ENCODE assay signal across 8 mouse cellular contexts in genomic region chr9:65828016-65828403, GRCm38 (mm10). TPM values are rescaled to one million over a fixed set of nuclear protein-coding genes. Genes with fewer than 3 reads are reported as not detected.
DNase-seq lines count a peak whose midpoint lies in the region; ATAC-seq and TF ChIP-seq lines count a peak whose summit lies in the region.

No protein-coding gene starts in this region.

- no peaks in the 10 kb centered on the region for H3K9me3 ChIP-seq in heart, embryonic 10.5 days
- no peaks in the 10 kb centered on the region for H3K9me3 ChIP-seq in CH12.LX (replicated peaks; ENCODE audit: low read length)
- no peaks in the 10 kb centered on the region for H3K9me3 ChIP-seq in forebrain, embryonic 15.5 days
- H3K9me3 ChIP-seq in liver, embryonic 14.5 days (ENCODE audit: control insufficient read depth, low read length), result no peaks in the 10 kb centered on the region

- no peak for TF ChIP-seq POLR2A in CH12.LX (IDR thresholded peaks at IDR 0.05; ENCODE audit: low read depth, low read length)

- DNase-seq in heart, embryonic 10.5 days (ENCODE audit: low spot score), result peak; percentile 75
- no peak for DNase-seq in heart, adult 8-10 months (ENCODE audit: low spot score)
- DNase-seq in CH12.LX (ENCODE audit: extremely low read depth) (no peak), MN1 (ENCODE audit: low spot score) (no peak)
- DNase-seq in liver, embryonic 14.5 days (ENCODE audit: low read depth in 3 of 3, low spot score in 3 of 3), result no peak
- DNase-seq in layer of hippocampus, postnatal 36 days, result no peak

- H3K4me1 ChIP-seq in heart, embryonic 10.5 days, result peaks cover 43% of the 10 kb centered on the region
- H3K4me1 ChIP-seq in CH12.LX (ENCODE audit: control insufficient read depth in 1 of 2, insufficient read depth in 2 of 2), result peaks cover 9 to 60% of the 10 kb centered on the region in 2 experiments
- H3K4me1 ChIP-seq in forebrain, embryonic 15.5 days, result peaks cover 55% of the 10 kb centered on the region
- H3K4me1 ChIP-seq in liver, embryonic 14.5 days (replicated peaks; ENCODE audit: control insufficient read depth in 2 of 2, insufficient read depth in 2 of 2, low read length in 1 of 2), result peaks cover 36 to 39% of the 10 kb centered on the region in 2 experiments

- H3K4me3 ChIP-seq in heart, embryonic 10.5 days, result peak overlapping the region; percentile 88
- H3K4me3 ChIP-seq in CH12.LX (replicated peaks in 1 of 3; ENCODE audit: low read depth in 2 of 3, low read length in 2 of 3, poor library complexity in 1 of 3), result peak overlapping the region; percentile 65 to 84 (median 84)
- H3K4me3 ChIP-seq in forebrain, embryonic 15.5 days, result peak overlapping the region; percentile 93
- peak overlapping the region; percentile 72 to 74 for H3K4me3 ChIP-seq in liver, embryonic 14.5 days (ENCODE audit: insufficient read depth in 1 of 2, low read depth in 2 of 2, low read length in 2 of 2)

- in situ Hi-C loops in CH12.LX (cut with MboI; ENCODE audit: low pct_ligation_motif_present, low pct_unique_long_range_greater_than_20kb, low sequenced_read_pairs), result loop anchor here (5.0 kb wide), 1 partner anchor 156 kb away; no protein-coding TSS in a partner anchor

- TF ChIP-seq EP300 in CH12.LX (IDR thresholded peaks at IDR 0.05; ENCODE audit: low read length), result no peak
- no peak for TF ChIP-seq EP300 in liver, embryonic 14.5 days (IDR thresholded peaks at IDR 0.05; ENCODE audit: low read depth)

- peak overlapping the region; percentile 89 for H3K9ac ChIP-seq in CH12.LX (ENCODE audit: insufficient read depth, low read depth)
- H3K9ac ChIP-seq in forebrain, embryonic 15.5 days (replicated peaks), result peak overlapping the region; percentile 97
- H3K9ac ChIP-seq in liver, embryonic 14.5 days (replicated peaks), result peak overlapping the region; percentile 81

- dilution Hi-C loops in CH12.LX (cut with MboI; ENCODE audit: extremely low pct_ligation_motif_present, extremely low pct_unique_long_range_greater_than_20kb, low sequenced_read_pairs), result no loop called here

- no peak for TF ChIP-seq RAD21 in CH12.LX (IDR thresholded peaks at IDR 0.05; ENCODE audit: low read depth, low read length)

- H3K4me2 ChIP-seq in CH12.LX (ENCODE audit: insufficient read depth, low read depth, poor library complexity, severe bottlenecking), result peak overlapping the region; percentile 90
- H3K4me2 ChIP-seq in forebrain, embryonic 15.5 days (replicated peaks), result peak overlapping the region; percentile 73
- H3K4me2 ChIP-seq in liver, embryonic 14.5 days (ENCODE audit: low read depth), result peak overlapping the region; percentile 90

- H3K79me2 ChIP-seq in CH12.LX (replicated peaks; ENCODE audit: control insufficient read depth, extremely low read depth, insufficient read depth, poor library complexity, severe bottlenecking), result peaks cover 11% of the 10 kb centered on the region

- WGBS in heart, embryonic 10.5 days, result 1% methylated on average over 13 of the region's 13 CpGs
- WGBS in forebrain, embryonic 15.5 days, result 3% methylated on average over 13 of the region's 13 CpGs
- WGBS in liver, embryonic 14.5 days (ENCODE audit: insufficient replicate concordance), result 1% methylated on average over 13 of the region's 13 CpGs

- no peaks in the 10 kb centered on the region for H3K36me3 ChIP-seq in heart, embryonic 10.5 days
- no peaks in the 10 kb centered on the region for H3K36me3 ChIP-seq in CH12.LX (replicated peaks in 1 of 2; ENCODE audit: control insufficient read depth in 1 of 2, insufficient read depth in 1 of 2, low read length in 1 of 2)
- no peaks in the 10 kb centered on the region for H3K36me3 ChIP-seq in forebrain, embryonic 15.5 days
- no peaks in the 10 kb centered on the region for H3K36me3 ChIP-seq in liver, embryonic 14.5 days (replicated peaks; ENCODE audit: control insufficient read depth, insufficient read depth, low read depth)

- ATAC-seq in forebrain, embryonic 15.5 days (replicated peaks), result no peak
- no peak for ATAC-seq in liver, embryonic 14.5 days (ENCODE audit: insufficient read depth)
- ATAC-seq in megakaryocyte progenitor cell, adult 5-6 weeks (replicated peaks; ENCODE audit: poor library complexity), result no peak

- peak overlapping the region; percentile 100 for H3K27ac ChIP-seq in heart, embryonic 10.5 days
- H3K27ac ChIP-seq in CH12.LX (ENCODE audit: insufficient read depth, low read depth), result no peak overlapping the region
- peak overlapping the region; percentile 99 for H3K27ac ChIP-seq in forebrain, embryonic 15.5 days (replicated peaks)
- peak overlapping the region; percentile 84 for H3K27ac ChIP-seq in liver, embryonic 14.5 days

- no peak for TF ChIP-seq CTCF in CH12.LX (conservative IDR thresholded peaks at IDR 0.05 in 1 of 2, IDR thresholded peaks at IDR 0.05 in 1 of 2; ENCODE audit: low read depth in 2 of 2, low read length in 2 of 2)
- no peak for TF ChIP-seq CTCF in liver, embryonic 14.5 days (IDR thresholded peaks at IDR 0.05; ENCODE audit: low read depth)

- no peaks in the 10 kb centered on the region for H3K27me3 ChIP-seq in heart, embryonic 10.5 days (ENCODE audit: insufficient read depth, poor library complexity, severe bottlenecking)
- no peaks in the 10 kb centered on the region for H3K27me3 ChIP-seq in CH12.LX (replicated peaks)
- H3K27me3 ChIP-seq in forebrain, embryonic 15.5 days, result no peaks in the 10 kb centered on the region
- no peaks in the 10 kb centered on the region for H3K27me3 ChIP-seq in liver, embryonic 14.5 days (ENCODE audit: control insufficient read depth, insufficient read depth, low read length)

TF ChIP-seq in CH12.LX, 34 proteins besides CTCF, POLR2A, EP300 and RAD21:
- TF ChIP-seq NELFE (IDR thresholded peaks at IDR 0.05; ENCODE audit: low read depth, low read length), result no peak
- TF ChIP-seq PAX5 (IDR thresholded peaks at IDR 0.05; ENCODE audit: low read length), result no peak
- TF ChIP-seq BHLHE40 (IDR thresholded peaks at IDR 0.05; ENCODE audit: low read depth, low read length), result peak; percentile 96
- TF ChIP-seq MXI1 (IDR thresholded peaks at IDR 0.05; ENCODE audit: low read depth, low read length), result peak; percentile 81; the same call in 1 of the 2 replicates
- TF ChIP-seq ZMIZ1 (IDR thresholded peaks at IDR 0.05; ENCODE audit: low read depth, low read length), result no peak; the same call in 1 of the 2 replicates
- peak; percentile 83; the same call in 1 of the 2 replicates for TF ChIP-seq MYC (IDR thresholded peaks at IDR 0.05; ENCODE audit: low read depth, low read length)
- no peak for TF ChIP-seq ZKSCAN1 (IDR thresholded peaks at IDR 0.05; ENCODE audit: borderline replicate concordance, low read depth, low read length)
- TF ChIP-seq MAFK (IDR thresholded peaks at IDR 0.05; ENCODE audit: insufficient replicate concordance, low read length), result no peak
- TF ChIP-seq E2F4 (IDR thresholded peaks at IDR 0.05; ENCODE audit: insufficient replicate concordance, low read depth, low read length), result no peak
- peak; percentile 23; the same call in 1 of the 2 replicates for TF ChIP-seq SIN3A (IDR thresholded peaks at IDR 0.05; ENCODE audit: low read length)
- TF ChIP-seq KAT2A (IDR thresholded peaks at IDR 0.05; ENCODE audit: insufficient replicate concordance, low read length), result no peak
- TF ChIP-seq NRF1 (IDR thresholded peaks at IDR 0.05; ENCODE audit: low read depth, low read length), result no peak
- TF ChIP-seq MAX (IDR thresholded peaks at IDR 0.05; ENCODE audit: low read length), result peak; percentile 50; the same call in 1 of the 2 replicates
- TF ChIP-seq RCOR1 (conservative IDR thresholded peaks at IDR 0.05; ENCODE audit: low read depth, low read length), result no peak
- no peak for TF ChIP-seq POLR2AphosphoS2 (IDR thresholded peaks at IDR 0.05; ENCODE audit: low read depth, low read length)
- no peak for TF ChIP-seq SMC3 (IDR thresholded peaks at IDR 0.05; ENCODE audit: low read depth, low read length)
- TF ChIP-seq MEF2A (IDR thresholded peaks at IDR 0.05; ENCODE audit: borderline replicate concordance, low read depth, low read length), result 0 out of 2 replicates have a peak, but pooled peaks have one; percentile 5
- TF ChIP-seq CHD1 (IDR thresholded peaks at IDR 0.05; ENCODE audit: low read depth, low read length), result no peak; the same call in 1 of the 2 replicates
- peak; percentile 25 for TF ChIP-seq USF1 (IDR thresholded peaks at IDR 0.05; ENCODE audit: low read depth, low read length)
- TF ChIP-seq JUN (IDR thresholded peaks at IDR 0.05; ENCODE audit: insufficient read depth, low read depth, low read length), result no peak

RNA-seq across cellular contexts. Expression of gene Zfp609, which starts 0.6 kb away (rescaled TPM):
- polyA plus RNA-seq in heart, embryonic 10.5 days (2016; fragmentation: Nextera tagmentation; extraction: Ambion mirVana), result 5.8 and 7.7 TPM in 2 replicates
- total RNA-seq in heart, adult 8-10 months (2022), result 10 to 100 TPM; 21.6 to 25.1 (median 22.2) TPM
- total RNA-seq in CH12.LX (2012; rRNA removed) (3.2 and 3.5 TPM in 2 replicates), CH12.LX (2014; rRNA removed) (1.2 and 1.5 TPM in 2 replicates)
- polyA plus RNA-seq in CH12.LX (2012; ENCODE audit: insufficient read length, low read depth), result 14.6 and 15.4 TPM in 2 replicates
- 8.9 and 10.1 TPM in 2 replicates for polyA plus RNA-seq in forebrain, embryonic 15.5 days (2015; fragmentation: Nextera tagmentation; extraction: Ambion mirVana)
- polyA plus RNA-seq in liver, embryonic 14.5 days (2012; rRNA removed), result 2.4 and 2.7 TPM in 2 replicates
- 1.1 and 1.2 TPM in 2 replicates for polyA plus RNA-seq in liver, embryonic 14.5 days (2014; fragmentation: Nextera tagmentation; extraction: Ambion mirVana)
- 22.6 and 23.3 TPM in 2 replicates for total RNA-seq in megakaryocyte progenitor cell, adult 5-6 weeks (2015)
- 5.5 and 6.8 TPM in 2 replicates for total RNA-seq in megakaryocyte progenitor cell, adult 5-6 weeks (2017)
- 10 to 100 TPM; 51.2 to 52.8 TPM for total RNA-seq in layer of hippocampus, postnatal 36 days (2021)
